Mouse (Mus musculus): Measurements from ENCODE around the gene Adgrb3.
"Not testable (repeated sequence)": the region's sequence is repeated elsewhere in the genome, so short reads cannot be mapped to it uniquely, and the experiment has no call there.

Adgrb3 gene

GRCm38 (mm10) chr1:25504313-25504712, 325.2 kb downstream of the Adgrb3 start:
- DNase-seq: no peak

- DNase-seq: no peak
These were observed 326.0 kb downstream of the Adgrb3 start for GRCm38 (mm10) chr1:25503524-25503923.

GRCm38 (mm10) chr1:25495202-25495914, 334.1 kb downstream of the Adgrb3 start:
- no peak for DNase-seq

GRCm38 (mm10) chr1:25491503-25491902, 338.0 kb downstream of the Adgrb3 start:
- DNase-seq: no peak

- no peak for DNase-seq
These were observed 339.3 kb downstream of the Adgrb3 start for GRCm38 (mm10) chr1:25490174-25490573.

- no peak for DNase-seq
These were observed 353.8 kb downstream of the Adgrb3 start for GRCm38 (mm10) chr1:25475699-25476098.

- DNase-seq: no peak
These were observed 355.0 kb downstream of the Adgrb3 start for GRCm38 (mm10) chr1:25474469-25474868.

- not testable (repeated sequence) for DNase-seq
These were observed 357.9 kb downstream of the Adgrb3 start for GRCm38 (mm10) chr1:25471612-25472011.

GRCm38 (mm10) chr1:25462612-25463011, 366.9 kb downstream of the Adgrb3 start:
- DNase-seq: no peak

GRCm38 (mm10) chr1:25435506-25435905, 394.0 kb downstream of the Adgrb3 start:
- DNase-seq: no peak

GRCm38 (mm10) chr1:25430219-25430862, 399.2 kb downstream of the Adgrb3 start:
- no peak for DNase-seq

GRCm38 (mm10) chr1:25420701-25421100, 408.8 kb downstream of the Adgrb3 start:
- no peak for DNase-seq

- no peak for DNase-seq
These were observed 410.1 kb downstream of the Adgrb3 start for GRCm38 (mm10) chr1:25419378-25419777.

- DNase-seq: no peak
These were observed 414.4 kb downstream of the Adgrb3 start for GRCm38 (mm10) chr1:25415084-25415483.

GRCm38 (mm10) chr1:25364186-25364585, 465.3 kb downstream of the Adgrb3 start:
- DNase-seq: no peak

GRCm38 (mm10) chr1:25358554-25358953, 471.0 kb downstream of the Adgrb3 start:
- DNase-seq: no peak

GRCm38 (mm10) chr1:25355486-25355885, 474.0 kb downstream of the Adgrb3 start:
- DNase-seq: no peak

- DNase-seq: no peak
These were observed 484.6 kb downstream of the Adgrb3 start for GRCm38 (mm10) chr1:25344876-25345275.

GRCm38 (mm10) chr1:25325406-25325805, 504.1 kb downstream of the Adgrb3 start:
- no peak for DNase-seq

GRCm38 (mm10) chr1:25317142-25317541, 512.4 kb downstream of the Adgrb3 start:
- DNase-seq: no peak

- DNase-seq: no peak
These were observed 517.2 kb downstream of the Adgrb3 start for GRCm38 (mm10) chr1:25312344-25312743.

GRCm38 (mm10) chr1:25310066-25310465, 519.4 kb downstream of the Adgrb3 start:
- no peak for DNase-seq

GRCm38 (mm10) chr1:25281471-25281870, 548.0 kb downstream of the Adgrb3 start:
- DNase-seq: no peak

- no peak for DNase-seq
These were observed 578.9 kb downstream of the Adgrb3 start for GRCm38 (mm10) chr1:25250562-25250961.

- DNase-seq: no peak
These were observed 587.1 kb downstream of the Adgrb3 start for GRCm38 (mm10) chr1:25242436-25242835.

Measured in thymus, postnatal 14 days (tissue).